ENCODE assay signal across 16 mouse cellular contexts in genomic region chr5:149164881-149165280, GRCm38 (mm10). TPM values are rescaled to one million over a fixed set of nuclear protein-coding genes. Genes with fewer than 3 reads are reported as not detected.
DNase-seq lines count a peak whose midpoint lies in the region; ATAC-seq lines count a peak whose summit lies in the region.
"Had no signal": no experiment of that assay in that cellular context is flagged by ENCODE, and none has a peak within 500 bp of the region (broad histone marks: within the 10 kb centered on the region; RNA-seq: fewer than 3 reads in every experiment).

No protein-coding gene starts in this region.

- no peak overlapping the region for H3K9ac ChIP-seq in heart, embryonic 12.5 days
- no peak overlapping the region for H3K9ac ChIP-seq in kidney, embryonic 14.5 days (ENCODE audit: low read depth, low read length)
- H3K9ac ChIP-seq in liver, embryonic 12.5 days, result no peak overlapping the region
- no peak overlapping the region for H3K9ac ChIP-seq in forebrain, embryonic 15.5 days (replicated peaks)
- H3K9ac ChIP-seq: forebrain, embryonic 12.5 days; limb, embryonic 15.5 days; stomach, embryonic 15.5 days had no signal

- DNase-seq in heart, postnatal 14 days, result no peak
- peak; percentile 36 for DNase-seq in embryo, embryonic 11 days
- DNase-seq in cerebellum, postnatal 36 days, result no peak
- DNase-seq in adipocyte (ENCODE audit: low spot score), result no peak
- DNase-seq: B cell, adult 2 months; cerebellum, adult 11-12 months; gastrocnemius, postnatal 14 days; heart, postnatal 10 days had no signal

- H3K27me3 ChIP-seq in heart, embryonic 12.5 days (replicated peaks), result no peaks in the 10 kb centered on the region
- no peaks in the 10 kb centered on the region for H3K27me3 ChIP-seq in kidney, embryonic 14.5 days (ENCODE audit: control insufficient read depth, insufficient read depth, low read length)
- H3K27me3 ChIP-seq in liver, embryonic 12.5 days (replicated peaks), result no peaks in the 10 kb centered on the region
- H3K27me3 ChIP-seq in forebrain, embryonic 15.5 days, result no peaks in the 10 kb centered on the region
- H3K27me3 ChIP-seq: forebrain, embryonic 12.5 days; limb, embryonic 15.5 days; stomach, embryonic 15.5 days had no signal

- H3K9me3 ChIP-seq in heart, embryonic 12.5 days (replicated peaks), result no peaks in the 10 kb centered on the region
- H3K9me3 ChIP-seq in kidney, embryonic 14.5 days (ENCODE audit: control insufficient read depth, low read length), result no peaks in the 10 kb centered on the region
- H3K9me3 ChIP-seq in liver, embryonic 12.5 days (replicated peaks), result no peaks in the 10 kb centered on the region
- H3K9me3 ChIP-seq in forebrain, embryonic 15.5 days, result no peaks in the 10 kb centered on the region
- H3K9me3 ChIP-seq: forebrain, embryonic 12.5 days; G1E; limb, embryonic 15.5 days; stomach, embryonic 15.5 days had no signal

- no peaks in the 10 kb centered on the region for H3K36me3 ChIP-seq in heart, embryonic 12.5 days
- no peaks in the 10 kb centered on the region for H3K36me3 ChIP-seq in kidney, embryonic 14.5 days (ENCODE audit: control insufficient read depth, insufficient read depth, low read length)
- H3K36me3 ChIP-seq in liver, embryonic 12.5 days, result no peaks in the 10 kb centered on the region
- H3K36me3 ChIP-seq in forebrain, embryonic 15.5 days, result no peaks in the 10 kb centered on the region
- H3K36me3 ChIP-seq: forebrain, embryonic 12.5 days; G1E; limb, embryonic 15.5 days; stomach, embryonic 15.5 days had no signal

- peak; percentile 52; the same call in 1 of the 2 replicates for ATAC-seq in heart, embryonic 12.5 days (ENCODE audit: insufficient number of reproducible peaks, low FRiP score)
- peak; percentile 79 for ATAC-seq in kidney, embryonic 14.5 days (ENCODE audit: low FRiP score, low TSS enrichment)
- peak; percentile 65 for ATAC-seq in liver, embryonic 12.5 days
- ATAC-seq in forebrain, embryonic 15.5 days (replicated peaks), result no peak

- 52% methylated on average over 7 of the region's 7 CpGs for WGBS in heart, embryonic 12.5 days
- 33% methylated on average over 7 of the region's 7 CpGs for WGBS in kidney, embryonic 14.5 days
- 44% methylated on average over 7 of the region's 7 CpGs for WGBS in liver, embryonic 12.5 days (ENCODE audit: insufficient replicate concordance)
- 66% methylated on average over 7 of the region's 7 CpGs for WGBS in forebrain, embryonic 15.5 days

- H3K4me1 ChIP-seq in heart, embryonic 12.5 days (replicated peaks), result peaks cover 11% of the 10 kb centered on the region; the same call in 1 of the 2 replicates
- no peaks in the 10 kb centered on the region for H3K4me1 ChIP-seq in kidney, embryonic 14.5 days (ENCODE audit: control insufficient read depth, insufficient read depth, low read length)
- no peaks in the 10 kb centered on the region for H3K4me1 ChIP-seq in liver, embryonic 12.5 days
- H3K4me1 ChIP-seq in forebrain, embryonic 15.5 days, result no peaks in the 10 kb centered on the region
- H3K4me1 ChIP-seq: limb, embryonic 15.5 days; stomach, embryonic 15.5 days had no signal

- no peak overlapping the region for H3K4me2 ChIP-seq in heart, embryonic 12.5 days
- H3K4me2 ChIP-seq in kidney, embryonic 14.5 days (replicated peaks; ENCODE audit: low read depth, low read length), result no peak overlapping the region
- no peak overlapping the region for H3K4me2 ChIP-seq in liver, embryonic 12.5 days
- H3K4me2 ChIP-seq in forebrain, embryonic 15.5 days (replicated peaks), result no peak overlapping the region
- H3K4me2 ChIP-seq: forebrain, embryonic 12.5 days; limb, embryonic 15.5 days; stomach, embryonic 15.5 days had no signal

- no peak overlapping the region for H3K4me3 ChIP-seq in heart, embryonic 12.5 days
- H3K4me3 ChIP-seq in kidney, embryonic 14.5 days (ENCODE audit: low read length), result no peak overlapping the region
- H3K4me3 ChIP-seq in liver, embryonic 12.5 days, result no peak overlapping the region
- no peak overlapping the region for H3K4me3 ChIP-seq in forebrain, embryonic 15.5 days
- H3K4me3 ChIP-seq: forebrain, embryonic 12.5 days; limb, embryonic 15.5 days; stomach, embryonic 15.5 days had no signal

- intact Hi-C loops in heart, postnatal 14 days (cut with DNase I), result no loop called here

- 0 out of 2 replicates have a peak overlapping the region, but pooled peaks have one; percentile 14 for H3K27ac ChIP-seq in heart, embryonic 12.5 days (ENCODE audit: poor library complexity, severe bottlenecking)
- peak overlapping the region; percentile 32; the same call in 1 of the 2 replicates for H3K27ac ChIP-seq in kidney, embryonic 14.5 days (ENCODE audit: low read depth, low read length)
- no peak overlapping the region for H3K27ac ChIP-seq in liver, embryonic 12.5 days
- no peak overlapping the region for H3K27ac ChIP-seq in forebrain, embryonic 15.5 days (replicated peaks)
- H3K27ac ChIP-seq: forebrain, embryonic 12.5 days; limb, embryonic 15.5 days; stomach, embryonic 15.5 days had no signal

RNA-seq across cellular contexts. Expression of gene Uspl1, which starts 19.3 kb away (rescaled TPM):
- polyA plus RNA-seq in heart, embryonic 12.5 days (2016; fragmentation: Nextera tagmentation; extraction: Ambion mirVana), result 36.3 and 38.1 TPM in 2 replicates
- 10 to 100 TPM; 17.6 to 19.6 TPM for total RNA-seq in heart, postnatal 14 days (2021)
- polyA plus RNA-seq in kidney, embryonic 14.5 days (2014; fragmentation: Nextera tagmentation; extraction: Ambion mirVana), result 44.2 and 53.9 TPM in 2 replicates
- polyA plus RNA-seq in liver, embryonic 12.5 days (2016; fragmentation: Nextera tagmentation; extraction: Ambion mirVana), result 32.5 and 37.1 TPM in 2 replicates
- 51.6 and 51.7 TPM in 2 replicates for polyA plus RNA-seq in forebrain, embryonic 15.5 days (2015; fragmentation: Nextera tagmentation; extraction: Ambion mirVana)

RNA-seq across cellular contexts. Expression of gene Hmgb1, which starts 19.4 kb away (rescaled TPM):
- polyA plus RNA-seq in heart, embryonic 12.5 days (2016; fragmentation: Nextera tagmentation; extraction: Ambion mirVana), result 801 and 858 TPM in 2 replicates
- total RNA-seq in heart, postnatal 14 days (2021), result 100 to 1,000 TPM; 119 to 130 TPM
- 1,862 and 2,225 TPM in 2 replicates for polyA plus RNA-seq in kidney, embryonic 14.5 days (2014; fragmentation: Nextera tagmentation; extraction: Ambion mirVana)
- polyA plus RNA-seq in liver, embryonic 12.5 days (2016; fragmentation: Nextera tagmentation; extraction: Ambion mirVana), result 682 and 741 TPM in 2 replicates
- 1,140 and 1,184 TPM in 2 replicates for polyA plus RNA-seq in forebrain, embryonic 15.5 days (2015; fragmentation: Nextera tagmentation; extraction: Ambion mirVana)

Comparison
In these comparisons a context has a peak if more than half of its experiments do, and no peak if none do; other contexts are left out.
1. H3K27ac ChIP-seq: peak in heart, embryonic 12.5 days (single experiment) and kidney, embryonic 14.5 days (single experiment); none in liver, embryonic 12.5 days (single experiment) and forebrain, embryonic 15.5 days (single experiment).